Mouse (Mus musculus) CD8-positive naive resting alpha-beta T cell, adult 57 days (primary cell): ENCODE measurements around the gene Hypm. TPM values are rescaled to one million over a fixed set of nuclear protein-coding genes. Genes with fewer than 3 reads are reported as not detected.

Experiments
- total RNA-seq: library from RNA; stranded (reverse); gene quantifications from one replicate; pipeline ENCODE4 v1.2.4, GENCODE M21; 2023

The Hypm gene
- not detected for total RNA-seq

GRCm38 (mm10) chrX:9846628-9847027, at the start of gene Hypm:
Hypm (plus strand) TSS chrX:9846928.

GRCm38 (mm10) chrX:9849403-9849802, 2.7 kb downstream of the Hypm start, which contains the start of gene H2al3:
H2al3 (plus strand) TSS chrX:9849703.

GRCm38 (mm10) chrX:9885322-9885721, 38.6 kb downstream of the Hypm start, which contains the start of gene Sytl5:
Sytl5 (plus strand) TSS chrX:9885622.

Other genes starting within 250 kb of the Hypm start
- 10.7 TPM for gene Dynlt3, start 183.9 kb upstream of the Hypm start, total RNA-seq
- gene H2al3, start 2.8 kb downstream of the Hypm start, total RNA-seq, result not detected
- not detected for gene Sytl5, start 38.7 kb downstream of the Hypm start, total RNA-seq